ENCODE assay signal across 8 mouse cellular contexts in the genomic region with DNA sequence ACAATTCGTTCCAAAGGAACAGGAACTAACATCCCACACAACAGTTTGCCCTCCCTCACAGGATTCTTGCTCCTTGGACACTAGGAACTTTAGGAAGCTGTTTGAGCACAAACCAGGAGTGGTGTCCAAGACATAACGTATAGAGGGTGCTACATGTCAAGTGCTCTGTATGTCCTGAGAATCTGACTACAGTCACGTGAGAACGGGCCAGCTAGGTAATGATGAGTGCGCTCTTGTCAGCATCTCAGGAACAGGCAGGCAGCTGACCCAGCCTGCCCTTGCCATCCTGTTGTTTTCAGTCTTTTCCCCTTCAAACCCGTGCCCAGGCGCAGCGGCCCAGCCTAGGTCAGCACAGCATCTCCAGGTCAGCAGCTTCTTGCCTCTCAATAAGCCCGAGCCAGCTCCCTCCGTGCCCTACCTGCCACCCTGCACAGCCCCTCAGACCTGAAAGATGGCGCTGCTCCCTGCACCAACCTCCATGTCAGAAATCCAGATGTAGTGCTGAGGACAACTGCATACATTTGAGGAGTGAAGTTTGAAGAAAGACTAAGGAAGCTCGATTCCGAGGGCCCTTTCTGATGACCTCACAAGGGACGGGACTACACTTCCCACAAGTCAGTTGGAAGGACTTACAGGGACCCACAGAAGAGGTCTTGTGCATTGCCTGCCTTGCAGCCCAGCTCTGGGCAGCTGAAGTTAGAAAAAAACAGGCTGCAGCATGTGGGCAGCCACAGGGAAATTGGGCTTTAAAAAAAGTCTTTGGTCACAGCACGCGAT. TPM values are rescaled to one million over a fixed set of nuclear protein-coding genes. Genes with fewer than 3 reads are reported as not detected.
DNase-seq lines count a peak whose midpoint lies in the region; ATAC-seq and TF ChIP-seq lines count a peak whose summit lies in the region.
"Not testable (repeated sequence)": the region's sequence is repeated elsewhere in the genome, so short reads cannot be mapped to it uniquely, and the experiment has no call there.

No protein-coding gene starts in this region.

- not testable (repeated sequence) for H3K36me3 ChIP-seq in E14TG2a.4 (ENCODE audit: insufficient read depth, low read length); forebrain, embryonic 12.5 days (replicated peaks); heart, postnatal 0 days (replicated peaks; ENCODE audit: control insufficient read depth, insufficient read depth, low read length); liver, embryonic 16.5 days (ENCODE audit: control insufficient read depth, insufficient read depth); neural tube, embryonic 13.5 days; testis, adult 2 months (ENCODE audit: control insufficient read depth, insufficient read depth, low read length)

- TF ChIP-seq EP300 in heart, postnatal 0 days (IDR thresholded peaks at IDR 0.05; ENCODE audit: low read depth) = not testable (repeated sequence)

- TF ChIP-seq POLR2A in testis, adult 2 months (IDR thresholded peaks at IDR 0.05; ENCODE audit: control insufficient read depth, low read depth, low read length) = not testable (repeated sequence)

- H3K4me3 ChIP-seq in E14TG2a.4 (replicated peaks; ENCODE audit: low read length) = peak overlapping the region; percentile 88
- H3K4me3 ChIP-seq in forebrain, embryonic 12.5 days (replicated peaks) = peak overlapping the region; percentile 72
- peak overlapping the region; percentile 80 for H3K4me3 ChIP-seq in heart, postnatal 0 days (ENCODE audit: low read depth, low read length)
- peak overlapping the region; percentile 71 for H3K4me3 ChIP-seq in liver, embryonic 16.5 days (ENCODE audit: low read depth, low read length)
- peak overlapping the region; percentile 77 for H3K4me3 ChIP-seq in neural tube, embryonic 13.5 days
- H3K4me3 ChIP-seq in testis, adult 2 months (ENCODE audit: control insufficient read depth, low read depth, low read length) = peak overlapping the region; percentile 92

- peak; percentile 100 for ATAC-seq in forebrain, embryonic 12.5 days (ENCODE audit: low FRiP score)
- peak; percentile 100 for ATAC-seq in heart, postnatal 0 days (ENCODE audit: insufficient read depth, low read depth)
- peak; percentile 99 for ATAC-seq in liver, embryonic 16.5 days (ENCODE audit: low read depth)
- ATAC-seq in neural tube, embryonic 13.5 days (ENCODE audit: low read depth) = peak; percentile 100

- peak; percentile 69 for DNase-seq in c-Kit-positive CD71-positive TER-119-positive erythroid progenitor cells, embryonic 14.5 days (ENCODE audit: low spot score)
- DNase-seq in heart, postnatal 0 days (ENCODE audit: low spot score) = peak; percentile 93
- peak; percentile 87 to 89 for DNase-seq in kidney, postnatal 4 days

- not testable (repeated sequence) for H3K9me3 ChIP-seq in E14TG2a.4 (ENCODE audit: low read length); forebrain, embryonic 12.5 days; heart, postnatal 0 days (replicated peaks; ENCODE audit: control insufficient read depth, low read length); liver, embryonic 16.5 days (replicated peaks; ENCODE audit: control insufficient read depth, low read length); neural tube, embryonic 13.5 days

- H3K9ac ChIP-seq in forebrain, embryonic 12.5 days = peak overlapping the region; percentile 73
- peak overlapping the region; percentile 79 for H3K9ac ChIP-seq in heart, postnatal 0 days (replicated peaks; ENCODE audit: low read depth, low read length)
- peak overlapping the region; percentile 64 for H3K9ac ChIP-seq in liver, embryonic 16.5 days (ENCODE audit: low read depth, low read length)
- peak overlapping the region; percentile 89 for H3K9ac ChIP-seq in neural tube, embryonic 13.5 days

- not testable (repeated sequence) for H3K27me3 ChIP-seq in E14TG2a.4 (ENCODE audit: insufficient read depth, low read length); forebrain, embryonic 12.5 days; heart, postnatal 0 days (ENCODE audit: control insufficient read depth, insufficient read depth, low read length); liver, embryonic 16.5 days (ENCODE audit: control insufficient read depth, insufficient read depth, low read depth, low read length); neural tube, embryonic 13.5 days; testis, adult 2 months (ENCODE audit: control insufficient read depth, insufficient read depth, low read length)

- not testable (repeated sequence) for H3K4me1 ChIP-seq in E14TG2a.4 (replicated peaks; ENCODE audit: low read depth, low read length); forebrain, embryonic 12.5 days; liver, embryonic 16.5 days (ENCODE audit: control insufficient read depth, low read depth, low read length); neural tube, embryonic 13.5 days (replicated peaks); testis, adult 2 months (ENCODE audit: control insufficient read depth, insufficient read depth, low read length)
- peaks cover 11% of the 10 kb centered on the region for H3K4me1 ChIP-seq in heart, postnatal 0 days (ENCODE audit: control insufficient read depth, insufficient read depth)

- not testable (repeated sequence) for H3K27ac ChIP-seq in forebrain, embryonic 12.5 days; liver, embryonic 16.5 days (ENCODE audit: low read length)
- peak overlapping the region; percentile 39; the same call in 1 of the 2 replicates for H3K27ac ChIP-seq in heart, postnatal 0 days (ENCODE audit: low read depth)
- 0 out of 2 replicates have a peak overlapping the region, but pooled peaks have one; percentile 38 for H3K27ac ChIP-seq in neural tube, embryonic 13.5 days (replicated peaks)
- H3K27ac ChIP-seq in testis, adult 2 months (ENCODE audit: control insufficient read depth, insufficient read depth, low read depth, low read length) = peak overlapping the region; percentile 20; the same call in 1 of the 2 replicates

- 14% methylated on average over 16 of the region's 16 CpGs for WGBS in forebrain, embryonic 12.5 days
- WGBS in heart, postnatal 0 days = 13% methylated on average over 16 of the region's 16 CpGs
- WGBS in liver, embryonic 16.5 days (ENCODE audit: insufficient replicate concordance) = 11% methylated on average over 16 of the region's 16 CpGs
- 15% methylated on average over 16 of the region's 16 CpGs for WGBS in neural tube, embryonic 13.5 days

- not testable (repeated sequence) for TF ChIP-seq CTCF in E14TG2a.4 (conservative IDR thresholded peaks at IDR 0.05; ENCODE audit: low read length); heart, postnatal 0 days (IDR thresholded peaks at IDR 0.05; ENCODE audit: low read depth); testis, adult 2 months (IDR thresholded peaks at IDR 0.05; ENCODE audit: control insufficient read depth, insufficient read depth, insufficient replicate concordance, low read depth, low read length)

- H3K4me2 ChIP-seq in forebrain, embryonic 12.5 days = peak overlapping the region; percentile 67
- peak overlapping the region; percentile 78 for H3K4me2 ChIP-seq in heart, postnatal 0 days (ENCODE audit: low read depth, low read length)
- H3K4me2 ChIP-seq in liver, embryonic 16.5 days (ENCODE audit: low read depth, low read length) = peak overlapping the region; percentile 59
- H3K4me2 ChIP-seq in neural tube, embryonic 13.5 days = peak overlapping the region; percentile 80

RNA-seq across cellular contexts. Expression of gene Zfp738, which starts 3.7 kb away (rescaled TPM):
- polyA plus RNA-seq in forebrain, embryonic 12.5 days (2016; fragmentation: Nextera tagmentation; extraction: Ambion mirVana) = 13.5 and 13.8 TPM in 2 replicates
- 3.4 and 16.8 TPM in 2 replicates for total RNA-seq in heart, postnatal 0 days (2014; rRNA removed; ENCODE audit: low replicate concordance)
- 4.3 and 5.0 TPM in 2 replicates for polyA plus RNA-seq in heart, postnatal 0 days (2015; fragmentation: Nextera tagmentation; extraction: Ambion mirVana)
- polyA plus RNA-seq in liver, embryonic 16.5 days (2015; fragmentation: Nextera tagmentation; extraction: Ambion mirVana) = 2.5 and 2.8 TPM in 2 replicates
- polyA plus RNA-seq in neural tube, embryonic 13.5 days (2015; fragmentation: Nextera tagmentation; extraction: Ambion mirVana) = 13.0 and 15.4 TPM in 2 replicates
- polyA plus RNA-seq in testis, adult 2 months (2012; rRNA removed) = 1.4 and 1.9 TPM in 2 replicates

RNA-seq across cellular contexts. Expression of gene Zfp729a, which starts 45.6 kb away (rescaled TPM):
- polyA plus RNA-seq in forebrain, embryonic 12.5 days (2016; fragmentation: Nextera tagmentation; extraction: Ambion mirVana) = 3.4 and 3.8 TPM in 2 replicates
- 2.5 and 2.7 TPM in 2 replicates for total RNA-seq in heart, postnatal 0 days (2014; rRNA removed; ENCODE audit: low replicate concordance)
- 1.0 TPM in 2 replicates for polyA plus RNA-seq in heart, postnatal 0 days (2015; fragmentation: Nextera tagmentation; extraction: Ambion mirVana)
- 0.77 and 0.99 TPM in 2 replicates for polyA plus RNA-seq in liver, embryonic 16.5 days (2015; fragmentation: Nextera tagmentation; extraction: Ambion mirVana)
- 2.6 and 2.7 TPM in 2 replicates for polyA plus RNA-seq in neural tube, embryonic 13.5 days (2015; fragmentation: Nextera tagmentation; extraction: Ambion mirVana)
- polyA plus RNA-seq in testis, adult 2 months (2012; rRNA removed) = 0.38 and 0.47 TPM in 2 replicates

RNA-seq across cellular contexts. Expression of gene Gm49345, which starts 45.6 kb away (rescaled TPM):
- polyA plus RNA-seq in forebrain, embryonic 12.5 days (2016; fragmentation: Nextera tagmentation; extraction: Ambion mirVana) = 0.49 TPM in 1 of 2 replicates, not detected in the other
- 1.6 TPM in 1 of 2 replicates, not detected in the other for total RNA-seq in heart, postnatal 0 days (2014; rRNA removed; ENCODE audit: low replicate concordance)
- 0.14 TPM in 1 of 2 replicates, not detected in the other for polyA plus RNA-seq in heart, postnatal 0 days (2015; fragmentation: Nextera tagmentation; extraction: Ambion mirVana)
- polyA plus RNA-seq in liver, embryonic 16.5 days (2015; fragmentation: Nextera tagmentation; extraction: Ambion mirVana) = not detected in 2 replicates
- polyA plus RNA-seq in neural tube, embryonic 13.5 days (2015; fragmentation: Nextera tagmentation; extraction: Ambion mirVana) = not detected in 2 replicates
- polyA plus RNA-seq in testis, adult 2 months (2012; rRNA removed) = not detected in 2 replicates

RNA-seq across cellular contexts. Expression of gene Zfp65, which starts 45.8 kb away (rescaled TPM):
- 9.3 and 9.6 TPM in 2 replicates for polyA plus RNA-seq in forebrain, embryonic 12.5 days (2016; fragmentation: Nextera tagmentation; extraction: Ambion mirVana)
- total RNA-seq in heart, postnatal 0 days (2014; rRNA removed; ENCODE audit: low replicate concordance) = 1.7 and 9.4 TPM in 2 replicates
- 2.5 and 2.8 TPM in 2 replicates for polyA plus RNA-seq in heart, postnatal 0 days (2015; fragmentation: Nextera tagmentation; extraction: Ambion mirVana)
- 1.4 TPM in 2 replicates for polyA plus RNA-seq in liver, embryonic 16.5 days (2015; fragmentation: Nextera tagmentation; extraction: Ambion mirVana)
- 8.5 and 9.5 TPM in 2 replicates for polyA plus RNA-seq in neural tube, embryonic 13.5 days (2015; fragmentation: Nextera tagmentation; extraction: Ambion mirVana)
- 1.4 and 1.5 TPM in 2 replicates for polyA plus RNA-seq in testis, adult 2 months (2012; rRNA removed)
